Mouse (Mus musculus) spleen, embryonic (tissue): ENCODE results near the gene Ric8b.

Experiments
- CTCF ChIA-PET: fragments of 350-600 bp; sonication (Branson Sonifier 250); formaldehyde crosslinking; loops from one replicate; lab custom pipeline; 2022; lab: Charles Lee

Ric8b gene

GRCm38 (mm10) chr10:85050668-85051208 lies 133.3 kb downstream of the Ric8b start:
- CTCF ChIA-PET, result no interaction called here

DNA sequence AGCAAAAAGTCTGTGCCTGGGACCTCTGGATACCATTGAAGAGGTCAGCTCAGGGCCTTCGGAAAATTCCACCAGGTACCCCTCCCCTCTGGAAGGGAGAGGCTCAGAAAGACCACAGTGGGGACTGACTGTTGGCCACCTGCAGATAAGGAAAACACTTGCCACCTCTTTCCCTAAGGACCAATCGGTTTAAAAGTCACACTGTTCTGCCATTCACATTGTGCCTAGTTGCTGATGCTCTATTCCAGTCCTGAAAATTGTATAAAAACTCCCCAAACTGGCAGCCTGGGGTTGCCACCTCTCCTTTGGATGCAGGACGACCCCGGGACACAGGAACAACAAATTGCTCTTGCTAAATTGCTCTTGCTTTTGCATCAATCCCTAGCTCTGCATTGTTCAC lies 135.0 kb downstream of the Ric8b start:
- CTCF ChIA-PET, result no interaction called here

DNA sequence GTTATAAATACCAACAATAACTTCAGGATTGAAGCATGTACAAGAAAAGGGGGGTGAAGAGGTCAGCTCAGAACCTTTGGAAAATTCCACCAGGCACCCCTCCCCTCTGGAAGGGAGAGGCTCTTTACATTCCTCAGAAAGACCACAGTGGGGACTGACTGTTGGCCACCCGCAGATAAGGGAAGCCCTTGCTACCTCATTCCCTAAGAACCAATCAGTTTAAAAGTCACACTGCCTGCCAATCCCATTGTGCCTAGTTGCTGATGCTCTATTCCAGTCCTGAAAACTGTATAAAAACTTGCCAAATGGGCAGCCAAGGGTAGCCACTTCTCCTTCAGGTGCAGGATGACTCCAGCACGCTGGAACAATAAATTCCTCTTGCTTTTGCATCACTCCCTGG lies 137.5 kb downstream of the Ric8b start:
- CTCF ChIA-PET, result no interaction called here
